Mouse (Mus musculus) midbrain, embryonic 10.5 days (tissue): ENCODE measurements around the gene Disp2. TPM values are rescaled to one million over a fixed set of nuclear protein-coding genes. Genes with fewer than 3 reads are reported as not detected.
A peak's percentile ranks its signal among the peaks of the same experiment; 100 is the strongest.

ENCODE experiments used
- DNase-seq: peaks from one replicate; pipeline ENCODE4 v3.0.0-alpha.2; 2017; ENCODE audit warnings: low spot score
- H3K27ac ChIP-seq: fragments of 300-500 bp; sonication (generic); replicated peaks from 2 replicates; pipeline ENCODE4 v1.5.1; 2016; ENCODE audit warnings: mild to moderate bottlenecking
- H3K27me3 ChIP-seq: fragments of 300-500 bp; sonication (generic); 2 replicates; pipeline ENCODE4 v1.6.1; 2016; ENCODE audit warnings: low read depth, mild to moderate bottlenecking; ENCODE audit not compliant: poor library complexity, severe bottlenecking
- H3K36me3 ChIP-seq: fragments of 300-500 bp; sonication (generic); 2 replicates; pipeline ENCODE4 v1.6.1; 2016; ENCODE audit warnings: mild to moderate bottlenecking, moderate library complexity
- H3K4me1 ChIP-seq: fragments of 300-500 bp; sonication (generic); 2 replicates; pipeline ENCODE4 v1.6.1; 2016
- H3K4me3 ChIP-seq: fragments of 300-500 bp; sonication (generic); 2 replicates; pipeline ENCODE4 v1.5.1; 2016; ENCODE audit warnings: mild to moderate bottlenecking, moderate library complexity
- H3K9me3 ChIP-seq: fragments of 300-500 bp; sonication (generic); replicated peaks from 2 replicates; pipeline ENCODE4 v1.6.1; 2016; ENCODE audit warnings: mild to moderate bottlenecking
- WGBS: fragments of 180-500 bp; shearing (Covaris S2); methylation state at CpG from one replicate; pipeline ENCODE4 v1.1.7; 2016; 5-methylcytosine and 5-hydroxymethylcytosine counted together
- polyA plus RNA-seq: library from polyadenylated mRNA; unstranded; fragments of >200 nt; fragmentation: Nextera tagmentation; extraction: Ambion mirVana; gene quantifications from 2 replicates; pipeline ENCODE4 v1.2.1, GENCODE M21; 2016

The Disp2 gene
- polyA plus RNA-seq, 1 experiment from 2014 or later = 3.1 TPM

DNA sequence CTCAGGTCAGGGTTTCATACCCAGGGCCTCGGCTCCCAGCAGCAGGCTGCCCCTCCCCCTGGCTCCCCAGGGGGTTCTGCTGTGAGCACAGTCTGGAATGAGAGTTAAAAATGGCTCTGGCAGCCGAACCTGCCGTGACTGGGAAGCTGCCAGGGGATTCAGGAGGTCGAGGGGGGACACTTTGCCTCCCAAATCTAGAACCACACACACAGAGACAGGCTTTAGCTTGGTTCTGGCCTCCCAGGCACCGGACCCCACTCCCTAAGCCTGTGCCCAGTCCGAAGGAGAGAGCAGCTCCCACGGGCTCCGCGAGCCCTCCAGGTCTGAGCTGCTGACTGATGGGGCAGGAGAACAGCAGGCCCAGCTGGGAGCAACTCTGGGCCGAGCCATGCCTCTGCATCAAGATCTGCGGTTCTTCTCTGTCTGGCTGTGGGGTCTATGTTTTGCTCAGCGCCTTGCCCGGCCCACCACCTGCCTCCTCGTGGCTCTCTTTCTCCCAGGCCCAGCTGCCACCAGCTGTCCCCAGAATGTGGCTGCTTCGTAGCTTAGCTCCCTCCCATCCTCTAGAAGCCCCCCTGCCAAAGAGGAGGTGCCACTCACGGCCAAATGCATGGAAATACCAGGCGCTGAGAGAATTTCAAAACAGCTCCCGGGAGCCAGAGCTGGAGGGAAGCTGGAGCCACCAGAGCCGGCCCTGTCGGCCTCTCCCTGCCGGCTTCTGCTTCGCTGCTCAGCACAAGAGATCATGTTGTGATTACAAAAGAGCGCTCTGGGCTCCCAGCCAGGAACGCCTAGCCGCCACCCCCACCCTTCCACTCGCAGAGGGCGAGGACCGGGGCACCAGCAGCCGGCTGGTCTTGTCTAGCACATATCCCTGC is 17.4 kb upstream of the Disp2 start, which contains the start of gene Ccdc9b:
TSS of gene Ccdc9b (minus strand) at position 756 of the 878 bp plus-strand sequence.
- peak within 1 kb of the TSS; percentile 44 for H3K4me3 ChIP-seq
- DNase-seq = peak; percentile 71
- H3K9me3 ChIP-seq = no peaks in the 10 kb centered on the region
- WGBS = 6% methylated on average over 29 of the region's 29 CpGs
- no peaks in the 10 kb centered on the region for H3K36me3 ChIP-seq
- H3K27ac ChIP-seq = peak within 1 kb of the TSS; percentile 83
- H3K27me3 ChIP-seq = peaks cover 80% of the 10 kb centered on the region
- H3K4me1 ChIP-seq = peaks cover 40% of the 10 kb centered on the region

DNA sequence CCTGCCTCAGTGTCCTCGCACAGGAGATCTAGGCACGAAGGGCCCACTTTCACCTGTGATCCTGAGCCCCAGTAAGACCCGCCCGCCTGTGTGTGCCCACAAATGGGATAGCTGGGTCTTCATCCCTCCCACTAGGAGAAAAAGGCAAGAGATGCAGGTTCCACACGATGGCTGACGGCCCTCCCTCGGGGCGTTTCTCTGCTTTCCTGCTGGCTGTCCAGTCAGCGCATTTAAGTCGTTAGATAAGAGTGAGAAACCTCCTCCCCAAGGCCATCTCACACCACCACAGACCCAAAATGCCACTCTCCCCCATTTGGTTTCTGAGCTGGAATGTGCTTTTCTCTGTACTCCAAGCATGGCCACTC is 16.8 kb upstream of the Disp2 start:
- H3K27me3 ChIP-seq = peaks cover 73% of the 10 kb centered on the region
- WGBS = 14% methylated on average over 10 of the region's 10 CpGs

DNA sequence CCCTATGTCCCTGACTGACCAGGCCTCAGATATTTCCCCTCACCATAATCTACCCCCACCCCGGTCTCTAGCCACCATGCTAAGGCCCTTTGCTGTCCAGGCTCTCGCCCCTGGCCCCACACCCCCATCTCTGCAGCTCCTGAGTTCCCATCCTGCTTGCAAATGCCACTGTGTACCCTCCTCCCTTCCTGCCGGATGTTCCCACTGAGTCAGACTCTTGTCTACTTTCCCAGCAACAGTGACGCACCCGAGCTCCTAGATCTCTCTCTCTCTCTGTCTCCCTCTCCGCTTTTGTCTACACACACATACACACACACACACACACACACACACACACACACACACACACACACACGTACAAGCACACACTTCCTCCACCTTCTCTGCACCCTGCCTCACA is 16.1 kb upstream of the Disp2 start:
- WGBS = 68% methylated on average over 7 of the region's 7 CpGs
- peaks cover 66% of the 10 kb centered on the region for H3K27me3 ChIP-seq
- H3K27ac ChIP-seq = peak overlapping the region; percentile 83; the same call in 1 of the 2 replicates
- no peak overlapping the region for H3K4me3 ChIP-seq
- H3K9me3 ChIP-seq = no peaks in the 10 kb centered on the region
- DNase-seq = no peak
- H3K36me3 ChIP-seq = no peaks in the 10 kb centered on the region
- H3K4me1 ChIP-seq = peaks cover 37% of the 10 kb centered on the region

More for the DNA sequence above, 16.8 kb upstream of the Disp2 start:
- H3K9me3 ChIP-seq = no peaks in the 10 kb centered on the region
- H3K4me1 ChIP-seq = peaks cover 37% of the 10 kb centered on the region
- DNase-seq = no peak
- no peaks in the 10 kb centered on the region for H3K36me3 ChIP-seq
- H3K4me3 ChIP-seq = peak overlapping the region; percentile 44
- peak overlapping the region; percentile 83 for H3K27ac ChIP-seq

- Histone ChIP-seq H3K4me3 (0 out of 2 replicates have a peak overlapping the region, but pooled peaks have one; percentile 11), H3K9me3 (no peaks in the 10 kb centered on the region), H3K27ac (no peak overlapping the region), H3K27me3 (peaks cover 58% of the 10 kb centered on the region), H3K4me1 (peaks cover 37% of the 10 kb centered on the region), H3K36me3 (no peaks in the 10 kb centered on the region)
- WGBS = 25% methylated on average over 11 of the region's 11 CpGs
- no peak for DNase-seq
Observed at GRCm38 (mm10) chr2:118764094-118764831, 15.3 kb upstream of the Disp2 start.

- H3K4me1 ChIP-seq = peaks cover 33% of the 10 kb centered on the region
- H3K36me3 ChIP-seq = no peaks in the 10 kb centered on the region
- H3K9me3 ChIP-seq = no peaks in the 10 kb centered on the region
- 84% methylated on average over 5 of the region's 5 CpGs for WGBS
- H3K27me3 ChIP-seq = peaks cover 54% of the 10 kb centered on the region
- H3K4me3 ChIP-seq = no peak overlapping the region
- no peak for DNase-seq
- no peak overlapping the region for H3K27ac ChIP-seq
Observed at GRCm38 (mm10) chr2:118764875-118765274, 14.6 kb upstream of the Disp2 start.

DNA sequence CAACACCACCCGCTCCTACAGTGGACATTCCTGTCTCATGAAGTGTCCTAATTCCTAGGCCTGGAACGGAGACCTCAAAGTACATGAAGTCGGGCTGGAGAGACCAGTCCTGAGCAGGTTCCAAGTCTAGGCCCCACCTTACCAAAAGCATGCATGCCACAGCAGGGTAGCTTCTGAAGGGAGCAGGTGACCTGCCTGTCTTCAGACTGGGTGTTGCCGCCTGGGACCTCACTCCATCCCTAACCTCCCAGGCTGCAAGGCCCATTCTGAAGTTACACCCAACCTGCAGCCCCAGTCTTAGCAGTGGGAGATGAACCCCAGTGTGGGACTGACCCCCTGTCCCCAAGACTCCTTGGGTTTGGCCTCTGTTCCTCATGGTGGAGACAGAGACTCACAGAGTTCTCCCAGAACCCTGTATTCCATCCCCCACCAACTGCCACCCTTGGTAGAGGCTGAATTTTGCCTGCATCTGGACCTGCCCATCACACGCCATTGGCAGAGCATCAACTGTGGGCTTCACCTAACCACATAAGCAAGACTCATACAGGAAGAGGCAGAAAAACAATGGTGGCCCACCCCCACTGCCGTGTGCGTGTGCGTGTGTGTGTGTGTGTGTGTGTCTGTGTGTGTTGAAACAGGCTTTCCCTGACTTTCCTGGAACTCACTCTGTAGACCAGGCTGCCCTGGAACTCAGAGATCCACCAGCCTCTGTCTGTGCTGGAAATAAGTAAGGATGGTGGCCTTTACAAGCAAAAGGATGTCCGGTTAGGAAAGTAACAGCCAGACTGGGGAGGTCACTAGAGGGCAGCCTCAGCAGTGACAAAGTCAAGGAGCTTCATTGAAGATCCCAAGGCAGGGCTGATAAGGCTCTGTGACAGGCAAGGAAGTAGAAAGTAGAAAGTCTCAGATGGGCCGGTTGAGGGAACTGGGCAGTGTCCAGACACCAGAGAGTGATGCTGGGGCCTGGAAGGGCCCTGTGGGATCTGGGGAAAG is 13.2 kb upstream of the Disp2 start:
- Histone ChIP-seq H3K27me3 (peaks cover 39% of the 10 kb centered on the region), H3K4me1 (peaks cover 30% of the 10 kb centered on the region), H3K36me3 (no peaks in the 10 kb centered on the region), H3K9me3 (no peaks in the 10 kb centered on the region), H3K27ac (no peak overlapping the region), H3K4me3 (no peak overlapping the region)
- WGBS = 79% methylated on average over 10 of the region's 10 CpGs
- DNase-seq = no peak

GRCm38 (mm10) chr2:118772158-118772874 is 7.2 kb upstream of the Disp2 start, which contains the start of gene Phgr1:
Phgr1 (plus strand) TSS chr2:118772769.
- H3K4me1 ChIP-seq = no peaks in the 10 kb centered on the region
- no peak within 1 kb of the TSS for H3K27ac ChIP-seq
- H3K9me3 ChIP-seq = no peaks in the 10 kb centered on the region
- WGBS = 85% methylated on average over 6 of the region's 6 CpGs
- no peaks in the 10 kb centered on the region; the same call in 1 of the 2 replicates for H3K27me3 ChIP-seq
- no peak for DNase-seq
- no peak within 1 kb of the TSS for H3K4me3 ChIP-seq
- no peaks in the 10 kb centered on the region for H3K36me3 ChIP-seq

DNA sequence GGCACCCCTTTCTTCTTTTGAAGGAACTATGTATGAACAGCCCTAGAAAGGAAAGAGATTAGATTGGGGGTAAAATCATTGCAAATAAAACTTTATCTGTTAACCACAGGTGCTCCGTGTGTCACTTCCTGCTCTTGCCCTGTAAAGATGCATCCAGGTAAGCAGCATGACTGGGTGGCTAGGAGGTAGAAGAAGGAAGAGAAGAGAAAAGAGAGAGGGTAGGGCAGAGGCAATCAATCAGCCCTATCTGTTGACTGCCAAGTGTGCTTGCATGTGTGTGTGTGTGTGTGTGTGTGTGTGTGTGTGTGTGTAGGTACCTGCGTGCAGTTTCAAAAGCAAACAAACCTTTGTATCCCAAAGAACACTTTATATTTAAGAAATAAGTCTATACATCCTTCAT is 5.0 kb upstream of the Disp2 start:
- 81% methylated on average over 2 of the region's 2 CpGs for WGBS

GRCm38 (mm10) chr2:118775396-118775795 is 4.1 kb upstream of the Disp2 start:
- H3K9me3 ChIP-seq = no peaks in the 10 kb centered on the region
- no peaks in the 10 kb centered on the region for H3K36me3 ChIP-seq
- H3K27ac ChIP-seq = no peak overlapping the region
- WGBS = 89% methylated on average over 1 of the region's 1 CpGs
- H3K27me3 ChIP-seq = peaks cover 14% of the 10 kb centered on the region
- peaks cover 16% of the 10 kb centered on the region for H3K4me1 ChIP-seq
- no peak overlapping the region for H3K4me3 ChIP-seq
- no peak for DNase-seq

More for the DNA sequence above, 5.0 kb upstream of the Disp2 start:
- Histone ChIP-seq H3K27ac (no peak overlapping the region), H3K27me3 (peaks cover 7% of the 10 kb centered on the region), H3K9me3 (no peaks in the 10 kb centered on the region), H3K4me1 (peaks cover 8% of the 10 kb centered on the region), H3K36me3 (no peaks in the 10 kb centered on the region), H3K4me3 (no peak overlapping the region)
- no peak for DNase-seq

DNA sequence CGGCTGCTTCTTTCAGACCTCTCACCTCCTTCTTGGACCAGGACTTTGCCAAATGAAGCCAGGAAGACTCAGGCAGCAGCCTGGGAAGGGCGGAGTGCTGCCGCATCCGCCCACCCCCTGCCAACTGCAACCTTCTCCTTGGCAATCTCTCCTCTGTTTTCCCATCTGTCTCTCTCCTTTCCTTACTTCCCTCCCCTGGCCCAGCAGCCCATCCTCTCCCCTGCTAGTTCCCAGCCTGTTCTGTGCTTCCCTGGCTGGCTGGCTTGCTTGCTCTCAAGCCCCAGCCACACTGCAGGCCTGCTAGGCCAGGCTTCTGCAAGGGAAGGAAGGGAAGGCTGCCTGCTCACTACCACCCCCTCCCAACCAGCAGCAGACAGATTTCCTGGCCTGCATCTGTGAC is 3.7 kb upstream of the Disp2 start:
- peaks cover 18% of the 10 kb centered on the region for H3K4me1 ChIP-seq
- H3K27ac ChIP-seq = no peak overlapping the region
- 67% methylated on average over 3 of the region's 4 CpGs for WGBS

GRCm38 (mm10) chr2:118776295-118776694 is 3.2 kb upstream of the Disp2 start:
- no peak overlapping the region for H3K27ac ChIP-seq
- no peaks in the 10 kb centered on the region for H3K9me3 ChIP-seq
- no peak for DNase-seq
- H3K4me3 ChIP-seq = no peak overlapping the region
- peaks cover 22% of the 10 kb centered on the region for H3K27me3 ChIP-seq
- no peaks in the 10 kb centered on the region for H3K36me3 ChIP-seq
- H3K4me1 ChIP-seq = peaks cover 18% of the 10 kb centered on the region
- WGBS = 78% methylated on average over 2 of the region's 2 CpGs

More for the DNA sequence above, 3.7 kb upstream of the Disp2 start:
- H3K4me3 ChIP-seq = no peak overlapping the region
- peaks cover 19% of the 10 kb centered on the region for H3K27me3 ChIP-seq
- no peak for DNase-seq
- no peaks in the 10 kb centered on the region for H3K9me3 ChIP-seq
- no peaks in the 10 kb centered on the region for H3K36me3 ChIP-seq
